Mouse (Mus musculus) CH12.LX (cell line): ENCODE data around the gene Cebpb.

Source experiments
- CHD2 ChIP-seq: IDR thresholded peaks from 2 replicates; pipeline ENCODE4 v1.6.1; 2011; ENCODE audit warnings: low read length, improper control_type of control experiment
- CTCF ChIP-seq, 2 experiments: IDR thresholded peaks in 1 of 2; conservative IDR thresholded peaks in 1 of 2; 2 replicates each; pipeline ENCODE4 v1.5.1; 2011 to 2012; ENCODE audit warnings: low read depth in 2 of 2, low read length in 2 of 2, improper control_type of control experiment in 1 of 2, inconsistent platforms in 1 of 2, mild to moderate bottlenecking in 1 of 2, moderate library complexity in 1 of 2
- ETS1 ChIP-seq: conservative IDR thresholded peaks from 2 replicates; pipeline ENCODE4 v1.6.1; 2012; ENCODE audit warnings: low read depth, mild to moderate bottlenecking, inconsistent platforms, low read length, improper control_type of control experiment, moderate library complexity
- HCFC1 ChIP-seq: IDR thresholded peaks from 2 replicates; pipeline ENCODE4 v1.6.1; 2012; ENCODE audit warnings: low read depth, mild to moderate bottlenecking, inconsistent platforms, low read length, improper control_type of control experiment
- KAT2A ChIP-seq: IDR thresholded peaks from 2 replicates; pipeline ENCODE4 v1.6.1; 2012; ENCODE audit warnings: low read length, improper control_type of control experiment, inconsistent platforms; ENCODE audit not compliant: insufficient replicate concordance
- MYC ChIP-seq: IDR thresholded peaks from 2 replicates; pipeline ENCODE4 v1.6.1; 2011; ENCODE audit warnings: low read depth, mild to moderate bottlenecking, improper control_type of control experiment, low read length
- POLR2A ChIP-seq: IDR thresholded peaks from 2 replicates; pipeline ENCODE4 v1.6.1; 2011; ENCODE audit warnings: low read depth, mild to moderate bottlenecking, improper control_type of control experiment, low read length
- POLR2AphosphoS2 ChIP-seq: IDR thresholded peaks from 2 replicates; pipeline ENCODE4 v1.6.1; 2011; ENCODE audit warnings: low read depth, low read length, improper control_type of control experiment
- SIN3A ChIP-seq: IDR thresholded peaks from 2 replicates; pipeline ENCODE4 v1.6.1; 2012; ENCODE audit warnings: low read length, improper control_type of control experiment, inconsistent platforms
- TBP ChIP-seq: conservative IDR thresholded peaks from 2 replicates; pipeline ENCODE4 v1.6.1; 2011; ENCODE audit warnings: low read depth, low read length, improper control_type of control experiment
- UBTF ChIP-seq: IDR thresholded peaks from 2 replicates; pipeline ENCODE4 v1.6.1; 2012; ENCODE audit warnings: low read depth, mild to moderate bottlenecking, inconsistent platforms, low read length, improper control_type of control experiment, moderate library complexity
- ZKSCAN1 ChIP-seq: IDR thresholded peaks from 2 replicates; pipeline ENCODE4 v1.6.1; 2012; ENCODE audit warnings: low read depth, inconsistent platforms, low read length, improper control_type of control experiment, borderline replicate concordance
- ZNF384 ChIP-seq: IDR thresholded peaks from 2 replicates; pipeline ENCODE4 v1.6.1; 2012; ENCODE audit warnings: low read depth, low read length, improper control_type of control experiment, inconsistent platforms

GRCm38 (mm10) chr2:167669398-167669797 lies 19.3 kb upstream of the Cebpb start:
- no peak for TF ChIP-seq MYC
- no peak for TF ChIP-seq CTCF (conservative IDR thresholded peaks at IDR 0.05 in 1 of 2, IDR thresholded peaks at IDR 0.05 in 1 of 2; ENCODE audit: low read depth in 2 of 2, low read length in 2 of 2)
- TF ChIP-seq KAT2A = no peak
- TF ChIP-seq POLR2AphosphoS2 = no peak
- no peak for TF ChIP-seq ZKSCAN1
- TF ChIP-seq TBP = no peak
- TF ChIP-seq UBTF = no peak
- no peak for TF ChIP-seq HCFC1
- no peak for TF ChIP-seq POLR2A
- no peak for TF ChIP-seq CHD2
- no peak for TF ChIP-seq SIN3A
- TF ChIP-seq ZNF384 = no peak
- no peak for TF ChIP-seq ETS1
